Mouse (Mus musculus): ENCODE data around the gene Fbxl16. TPM values are rescaled to one million over a fixed set of nuclear protein-coding genes. Genes with fewer than 3 reads are reported as not detected.
A peak's percentile ranks its signal among the peaks of the same experiment; 100 is the strongest.

Gene Fbxl16
- total RNA-seq, 2 experiments from 2014 or later = 414 to 418 TPM

GRCm38 (mm10) chr17:25827546-25828222 lies 18.8 kb downstream of the Fbxl16 start:
- no peak for DNase-seq (ENCODE audit: low spot score in 2 of 2)

GRCm38 (mm10) chr17:25828223-25828594 lies 19.3 kb downstream of the Fbxl16 start:
- DNase-seq (ENCODE audit: low spot score in 2 of 2) = no peak

GRCm38 (mm10) chr17:25828712-25829557 lies 20.1 kb downstream of the Fbxl16 start, which contains the start of gene Jmjd8:
Gene Jmjd8 (plus strand): TSS chr17:25828867.
- DNase-seq (ENCODE audit: low spot score in 2 of 2) = peak; percentile 84 to 85

- no peak for DNase-seq (ENCODE audit: low spot score in 2 of 2)
These were observed 20.7 kb downstream of the Fbxl16 start for GRCm38 (mm10) chr17:25829558-25830017.

GRCm38 (mm10) chr17:25830200-25830753 lies 21.4 kb downstream of the Fbxl16 start:
- no peak for DNase-seq (ENCODE audit: low spot score in 2 of 2)

- no peak for DNase-seq (ENCODE audit: low spot score in 2 of 2)
These were observed 22.0 kb downstream of the Fbxl16 start for GRCm38 (mm10) chr17:25830806-25831431.

- DNase-seq (ENCODE audit: low spot score in 2 of 2) = no peak
These were observed 22.8 kb downstream of the Fbxl16 start for GRCm38 (mm10) chr17:25831451-25832281.

- DNase-seq (ENCODE audit: low spot score in 2 of 2) = peak; percentile 98 to 99
These were observed 23.8 kb downstream of the Fbxl16 start for GRCm38 (mm10) chr17:25832436-25833290.

- DNase-seq (ENCODE audit: low spot score in 2 of 2) = peak in 1 of 2 experiments; percentile 89
These were observed 24.4 kb downstream of the Fbxl16 start, which contains the start of gene Stub1 for GRCm38 (mm10) chr17:25833291-25833663. Gene Stub1 (minus strand): TSS chr17:25833404.

- DNase-seq (ENCODE audit: low spot score in 2 of 2) = no peak
These were observed 25.2 kb downstream of the Fbxl16 start for GRCm38 (mm10) chr17:25833961-25834594.

GRCm38 (mm10) chr17:25834595-25835222 lies 25.8 kb downstream of the Fbxl16 start:
- DNase-seq (ENCODE audit: low spot score in 2 of 2) = no peak

GRCm38 (mm10) chr17:25835301-25835700 lies 26.4 kb downstream of the Fbxl16 start:
- no peak for DNase-seq (ENCODE audit: low spot score in 2 of 2)

GRCm38 (mm10) chr17:25835816-25836215 lies 26.9 kb downstream of the Fbxl16 start:
- DNase-seq (ENCODE audit: low spot score in 2 of 2) = no peak

- peak in 1 of 2 experiments; percentile 71 for DNase-seq (ENCODE audit: low spot score in 2 of 2)
These were observed 27.7 kb downstream of the Fbxl16 start for GRCm38 (mm10) chr17:25836397-25837075.

GRCm38 (mm10) chr17:25837076-25837410 lies 28.2 kb downstream of the Fbxl16 start, which contains the start of gene Rhbdl1:
Gene Rhbdl1 (minus strand): TSS chr17:25837295.
- peak; percentile 83 to 87 for DNase-seq (ENCODE audit: low spot score in 2 of 2)

- DNase-seq (ENCODE audit: low spot score in 2 of 2) = no peak
These were observed 28.6 kb downstream of the Fbxl16 start for GRCm38 (mm10) chr17:25837533-25837932.

GRCm38 (mm10) chr17:25838904-25839303 lies 30.0 kb downstream of the Fbxl16 start:
- no peak for DNase-seq (ENCODE audit: low spot score in 2 of 2)
